In genomic region chr3:108282401-108283240, GRCm38 (mm10) we compare ENCODE assay signal across 9 mouse cellular contexts. TPM values are rescaled to one million over a fixed set of nuclear protein-coding genes. Genes with fewer than 3 reads are reported as not detected.
DNase-seq lines count a peak whose midpoint lies in the region; ATAC-seq lines count a peak whose summit lies in the region.
"Had no signal": no experiment of that assay in that cellular context is flagged by ENCODE, and none has a peak within 500 bp of the region (broad histone marks: within the 10 kb centered on the region; RNA-seq: fewer than 3 reads in every experiment).

No protein-coding gene starts in this region.

- intact Hi-C loops in left cerebral cortex, postnatal 25 days (cut with DNase I) = loop anchor here (1.0 to 5.0 kb wide), 2 partner anchors 107 to 280 kb away; partner anchors contain the start of gene Tmem167b
- intact Hi-C loops in left cerebral cortex, postnatal 36 days (cut with DNase I) = loop anchor here (1.0 to 5.0 kb wide), 3 partner anchors 75 to 280 kb away; partner anchors contain the start of gene Tmem167b

- H3K36me3 ChIP-seq in heart, embryonic 15.5 days = peaks cover 21% of the 10 kb centered on the region
- peaks cover 21% of the 10 kb centered on the region for H3K36me3 ChIP-seq in liver, embryonic 15.5 days (replicated peaks)

- peak overlapping the region; percentile 74 for H3K27ac ChIP-seq in heart, embryonic 15.5 days
- H3K27ac ChIP-seq in liver, embryonic 15.5 days (replicated peaks) = no peak overlapping the region

- H3K27me3 ChIP-seq in heart, embryonic 15.5 days = no peaks in the 10 kb centered on the region
- H3K27me3 ChIP-seq in liver, embryonic 15.5 days = peaks cover 37% of the 10 kb centered on the region

- peak overlapping the region; percentile 93 for H3K4me2 ChIP-seq in heart, embryonic 15.5 days
- peak overlapping the region; percentile 83 for H3K4me2 ChIP-seq in liver, embryonic 15.5 days

- DNase-seq in left cerebral cortex, postnatal 25 days (ENCODE audit: low spot score in 2 of 2) = peak; percentile 35 to 69
- no peak for DNase-seq in left cerebral cortex, adult 18-20 months (ENCODE audit: low spot score in 2 of 2)
- DNase-seq in c-Kit-positive CD71-positive TER-119-positive erythroid progenitor cells, embryonic 14.5 days (ENCODE audit: low spot score) = peak; percentile 55
- DNase-seq in left cerebral cortex, postnatal 36 days (ENCODE audit: low spot score in 2 of 2) = no peak
- DNase-seq in right cerebral cortex, adult 2 months (ENCODE audit: low spot score in 2 of 2) = no peak

- peak overlapping the region; percentile 91 for H3K4me3 ChIP-seq in heart, embryonic 15.5 days
- H3K4me3 ChIP-seq in liver, embryonic 15.5 days (replicated peaks) = peak overlapping the region; percentile 67; the same call in 1 of the 2 replicates

- peaks cover 28% of the 10 kb centered on the region for H3K4me1 ChIP-seq in heart, embryonic 15.5 days (replicated peaks)
- H3K4me1 ChIP-seq in liver, embryonic 15.5 days (replicated peaks) = peaks cover 26% of the 10 kb centered on the region

- H3K9me3 ChIP-seq in heart, embryonic 15.5 days (replicated peaks) = no peaks in the 10 kb centered on the region
- no peaks in the 10 kb centered on the region for H3K9me3 ChIP-seq in liver, embryonic 15.5 days (replicated peaks)

- H3K9ac ChIP-seq in heart, embryonic 15.5 days = peak overlapping the region; percentile 72; the same call in 1 of the 2 replicates
- no peak overlapping the region for H3K9ac ChIP-seq in liver, embryonic 15.5 days

- no peak for ATAC-seq in heart, embryonic 15.5 days (replicated peaks; ENCODE audit: insufficient number of reproducible peaks, insufficient read depth, low FRiP score, low read depth)
- no peak for ATAC-seq in liver, embryonic 15.5 days (ENCODE audit: insufficient read depth)
- peak; percentile 58; the same call in 1 of the 2 replicates for ATAC-seq in neutrophil, adult 5-6 weeks (ENCODE audit: extremely low read depth, insufficient number of reproducible peaks, low FRiP score, poor library complexity, severe bottlenecking)

- WGBS in heart, embryonic 15.5 days = 27% methylated on average over 12 of the region's 12 CpGs
- WGBS in liver, embryonic 15.5 days (ENCODE audit: insufficient replicate concordance) = 16% methylated on average over 12 of the region's 12 CpGs

RNA-seq across cellular contexts. Expression of gene Sort1, which starts 1.3 kb away (rescaled TPM):
- total RNA-seq in left cerebral cortex, postnatal 25 days (2021) = 100 to 1,000 TPM; 293 to 302 TPM
- total RNA-seq in left cerebral cortex, adult 18-20 months (2021) = 100 to 1,000 TPM; 305 to 320 TPM
- polyA plus RNA-seq in heart, embryonic 15.5 days (2015; fragmentation: Nextera tagmentation; extraction: Ambion mirVana) = 10.2 and 13.9 TPM in 2 replicates
- polyA plus RNA-seq in liver, embryonic 15.5 days (2015; fragmentation: Nextera tagmentation; extraction: Ambion mirVana) = 3.8 and 4.4 TPM in 2 replicates
- total RNA-seq in neutrophil, adult 5-6 weeks (2017) = 24.7 and 26.2 TPM in 2 replicates
- 100 to 1,000 TPM; 299 to 314 TPM for total RNA-seq in left cerebral cortex, postnatal 36 days (2021)

RNA-seq across cellular contexts. Expression of gene Psma5, which starts 25.9 kb away (rescaled TPM):
- total RNA-seq in left cerebral cortex, postnatal 25 days (2021) = 10 to 100 TPM; 73.8 to 88.5 TPM
- 10 to 100 TPM; 68.9 to 76.7 TPM for total RNA-seq in left cerebral cortex, adult 18-20 months (2021)
- 174 and 197 TPM in 2 replicates for polyA plus RNA-seq in heart, embryonic 15.5 days (2015; fragmentation: Nextera tagmentation; extraction: Ambion mirVana)
- 151 and 152 TPM in 2 replicates for polyA plus RNA-seq in liver, embryonic 15.5 days (2015; fragmentation: Nextera tagmentation; extraction: Ambion mirVana)
- total RNA-seq in neutrophil, adult 5-6 weeks (2017) = 54.4 and 69.7 TPM in 2 replicates
- total RNA-seq in left cerebral cortex, postnatal 36 days (2021) = 10 to 100 TPM; 68.7 to 77.3 TPM

RNA-seq across cellular contexts. Expression of gene Sypl2, which starts 56.2 kb away (rescaled TPM):
- total RNA-seq in left cerebral cortex, postnatal 25 days (2021) = 1 to 10 TPM; 1.3 to 1.9 TPM
- 1 to 10 TPM; 2.3 TPM for total RNA-seq in left cerebral cortex, adult 18-20 months (2021)
- 2.0 and 2.2 TPM in 2 replicates for polyA plus RNA-seq in heart, embryonic 15.5 days (2015; fragmentation: Nextera tagmentation; extraction: Ambion mirVana)
- polyA plus RNA-seq in liver, embryonic 15.5 days (2015; fragmentation: Nextera tagmentation; extraction: Ambion mirVana) = 0.39 and 0.78 TPM in 2 replicates
- not detected in 2 replicates for total RNA-seq in neutrophil, adult 5-6 weeks (2017)
- 1 to 10 TPM; 1.0 to 1.9 TPM for total RNA-seq in left cerebral cortex, postnatal 36 days (2021)
- polyA plus RNA-seq: erythroblast, embryonic 14.5 days had no signal

Comparison
In these comparisons a context has a peak if more than half of its experiments do, and no peak if none do; other contexts are left out.
1. DNase-seq: peak in left cerebral cortex, postnatal 25 days (2 of 2) and c-Kit-positive CD71-positive TER-119-positive erythroid progenitor cells, embryonic 14.5 days (single experiment); none in left cerebral cortex, adult 18-20 months (0 of 2), left cerebral cortex, postnatal 36 days (0 of 2) and right cerebral cortex, adult 2 months (0 of 2).
2. RNA of gene Sort1, which starts 1.3 kb away (total RNA-seq): 305 to 320 TPM in left cerebral cortex, adult 18-20 months, 299 to 314 TPM in left cerebral cortex, postnatal 36 days and 293 to 302 TPM in left cerebral cortex, postnatal 25 days; 24.7 to 26.2 TPM in neutrophil, adult 5-6 weeks; every median in the first group is over 10 times any median in the second.